Mouse (Mus musculus): ENCODE measurements at regions not wholly inside any gene's neighbourhood (a gene's known extent, or its start where the extent isn't known, plus 50 kb on each side); places are given as distances from the start of the nearest gene placed in this dataset.

GRCm38 (mm10) chrX:99216633-99217459 lies 80.9 kb downstream of the Efnb1 start:
- peak in 1 of 2 experiments; percentile 14 for DNase-seq (ENCODE audit: low spot score in 2 of 2)

- no peak for DNase-seq (ENCODE audit: low spot score in 2 of 2)
Observed at GRCm38 (mm10) chrX:99215931-99216330, 80.0 kb downstream of the Efnb1 start.

- no peak for DNase-seq (ENCODE audit: low spot score in 2 of 2)
Observed at GRCm38 (mm10) chrX:99215111-99215510, 79.2 kb downstream of the Efnb1 start.

- DNase-seq (ENCODE audit: low spot score in 2 of 2), result no peak
Observed at GRCm38 (mm10) chrX:99213565-99214153, 77.7 kb downstream of the Efnb1 start.

- DNase-seq (ENCODE audit: low spot score in 2 of 2), result no peak
Observed at GRCm38 (mm10) chrX:99204077-99204476, 68.1 kb downstream of the Efnb1 start.

- DNase-seq (ENCODE audit: low spot score in 2 of 2), result no peak
Observed at GRCm38 (mm10) chrX:99201081-99201480, 65.2 kb downstream of the Efnb1 start.

- no peak for DNase-seq (ENCODE audit: low spot score in 2 of 2)
Observed at GRCm38 (mm10) chrX:99199669-99200068, 63.7 kb downstream of the Efnb1 start.

- peak; percentile 25 to 30 for DNase-seq (ENCODE audit: low spot score in 2 of 2)
Observed at GRCm38 (mm10) chrX:99198961-99199631, 63.2 kb downstream of the Efnb1 start.

All from layer of hippocampus, adult 8-10 months (tissue).